Mouse (Mus musculus): ENCODE data around the gene Hs6st1. TPM values are rescaled to one million over a fixed set of nuclear protein-coding genes. Genes with fewer than 3 reads are reported as not detected.

Gene Hs6st1
- polyA plus RNA-seq, 1 experiment from 2014 or later = 3.2 TPM

- WGBS = 85% methylated on average over 4 of the region's 4 CpGs
- Histone ChIP-seq H3K4me1 (ENCODE audit: control insufficient read depth, insufficient read depth, low read length) (no peaks in the 10 kb centered on the region), H3K4me2 (ENCODE audit: low read depth, low read length) (no peak overlapping the region), H3K9ac (ENCODE audit: low read length) (no peak overlapping the region), H3K4me3 (ENCODE audit: low read length) (no peak overlapping the region), H3K9me3 (replicated peaks; ENCODE audit: control insufficient read depth, low read length) (no peaks in the 10 kb centered on the region), H3K27me3 (ENCODE audit: control insufficient read depth, insufficient read depth, low read length) (no peaks in the 10 kb centered on the region), H3K36me3 (ENCODE audit: control insufficient read depth, insufficient read depth) (no peaks in the 10 kb centered on the region), H3K27ac (ENCODE audit: low read length) (no peak overlapping the region)
- no peak for ATAC-seq (replicated peaks; ENCODE audit: extremely low read depth, insufficient read depth, low FRiP score)
Measured at GRCm38 (mm10) chr1:36119426-36119825, 51.2 kb downstream of the Hs6st1 start.

GRCm38 (mm10) chr1:36121172-36121571 is 53.0 kb downstream of the Hs6st1 start:
- no peak for ATAC-seq (replicated peaks; ENCODE audit: extremely low read depth, insufficient read depth, low FRiP score)
- H3K27me3 ChIP-seq (ENCODE audit: control insufficient read depth, insufficient read depth, low read length) = no peaks in the 10 kb centered on the region
- H3K4me2 ChIP-seq (ENCODE audit: low read depth, low read length) = no peak overlapping the region
- H3K9ac ChIP-seq (ENCODE audit: low read length) = no peak overlapping the region
- H3K4me1 ChIP-seq (ENCODE audit: control insufficient read depth, insufficient read depth, low read length) = no peaks in the 10 kb centered on the region
- H3K9me3 ChIP-seq (replicated peaks; ENCODE audit: control insufficient read depth, low read length) = no peaks in the 10 kb centered on the region
- 81% methylated on average over 8 of the region's 8 CpGs for WGBS
- H3K4me3 ChIP-seq (ENCODE audit: low read length) = no peak overlapping the region
- no peak overlapping the region for H3K27ac ChIP-seq (ENCODE audit: low read length)
- no peaks in the 10 kb centered on the region for H3K36me3 ChIP-seq (ENCODE audit: control insufficient read depth, insufficient read depth)

GRCm38 (mm10) chr1:36125076-36125475 is 56.9 kb downstream of the Hs6st1 start:
- H3K36me3 ChIP-seq (ENCODE audit: control insufficient read depth, insufficient read depth) = no peaks in the 10 kb centered on the region
- no peaks in the 10 kb centered on the region for H3K27me3 ChIP-seq (ENCODE audit: control insufficient read depth, insufficient read depth, low read length)
- no peak for ATAC-seq (replicated peaks; ENCODE audit: extremely low read depth, insufficient read depth, low FRiP score)
- no peak overlapping the region for H3K4me3 ChIP-seq (ENCODE audit: low read length)
- H3K4me2 ChIP-seq (ENCODE audit: low read depth, low read length) = no peak overlapping the region
- no peak overlapping the region for H3K9ac ChIP-seq (ENCODE audit: low read length)
- H3K9me3 ChIP-seq (replicated peaks; ENCODE audit: control insufficient read depth, low read length) = no peaks in the 10 kb centered on the region
- no peaks in the 10 kb centered on the region; the same call in 1 of the 2 replicates for H3K4me1 ChIP-seq (ENCODE audit: control insufficient read depth, insufficient read depth, low read length)
- H3K27ac ChIP-seq (ENCODE audit: low read length) = no peak overlapping the region
- 45% methylated on average over 7 of the region's 7 CpGs for WGBS

GRCm38 (mm10) chr1:36129126-36129525 is 60.9 kb downstream of the Hs6st1 start:
- Histone ChIP-seq H3K36me3 (ENCODE audit: control insufficient read depth, insufficient read depth) (no peaks in the 10 kb centered on the region), H3K9ac (ENCODE audit: low read length) (no peak overlapping the region), H3K27ac (ENCODE audit: low read length) (no peak overlapping the region), H3K4me2 (ENCODE audit: low read depth, low read length) (no peak overlapping the region), H3K27me3 (ENCODE audit: control insufficient read depth, insufficient read depth, low read length) (no peaks in the 10 kb centered on the region), H3K4me1 (ENCODE audit: control insufficient read depth, insufficient read depth, low read length) (peaks cover 21% of the 10 kb centered on the region), H3K9me3 (replicated peaks; ENCODE audit: control insufficient read depth, low read length) (no peaks in the 10 kb centered on the region), H3K4me3 (ENCODE audit: low read length) (no peak overlapping the region)
- WGBS = 46% methylated on average over 4 of the region's 4 CpGs
- no peak for ATAC-seq (replicated peaks; ENCODE audit: extremely low read depth, insufficient read depth, low FRiP score)

GRCm38 (mm10) chr1:36129881-36130280 is 61.7 kb downstream of the Hs6st1 start:
- no peak overlapping the region for H3K9ac ChIP-seq (ENCODE audit: low read length)
- ATAC-seq (replicated peaks; ENCODE audit: extremely low read depth, insufficient read depth, low FRiP score) = no peak
- 87% methylated on average over 8 of the region's 8 CpGs for WGBS

GRCm38 (mm10) chr1:36130307-36131035 is 62.3 kb downstream of the Hs6st1 start:
- no peak overlapping the region for H3K4me2 ChIP-seq (ENCODE audit: low read depth, low read length)
- 54% methylated on average over 4 of the region's 4 CpGs for WGBS
- no peaks in the 10 kb centered on the region for H3K9me3 ChIP-seq (replicated peaks; ENCODE audit: control insufficient read depth, low read length)
- peak; percentile 22; the same call in 1 of the 2 replicates for ATAC-seq (replicated peaks; ENCODE audit: extremely low read depth, insufficient read depth, low FRiP score)
- no peaks in the 10 kb centered on the region for H3K36me3 ChIP-seq (ENCODE audit: control insufficient read depth, insufficient read depth)
- no peak overlapping the region for H3K9ac ChIP-seq (ENCODE audit: low read length)
- H3K27me3 ChIP-seq (ENCODE audit: control insufficient read depth, insufficient read depth, low read length) = no peaks in the 10 kb centered on the region
- H3K4me1 ChIP-seq (ENCODE audit: control insufficient read depth, insufficient read depth, low read length) = peaks cover 21% of the 10 kb centered on the region
- no peak overlapping the region for H3K4me3 ChIP-seq (ENCODE audit: low read length)
- H3K27ac ChIP-seq (ENCODE audit: low read length) = no peak overlapping the region

More at GRCm38 (mm10) chr1:36129881-36130280, 61.7 kb downstream of the Hs6st1 start:
- no peaks in the 10 kb centered on the region for H3K27me3 ChIP-seq (ENCODE audit: control insufficient read depth, insufficient read depth, low read length)
- H3K27ac ChIP-seq (ENCODE audit: low read length) = no peak overlapping the region
- H3K9me3 ChIP-seq (replicated peaks; ENCODE audit: control insufficient read depth, low read length) = no peaks in the 10 kb centered on the region
- H3K4me2 ChIP-seq (ENCODE audit: low read depth, low read length) = no peak overlapping the region
- H3K36me3 ChIP-seq (ENCODE audit: control insufficient read depth, insufficient read depth) = no peaks in the 10 kb centered on the region
- H3K4me1 ChIP-seq (ENCODE audit: control insufficient read depth, insufficient read depth, low read length) = peaks cover 21% of the 10 kb centered on the region
- H3K4me3 ChIP-seq (ENCODE audit: low read length) = no peak overlapping the region

- Histone ChIP-seq H3K4me3 (ENCODE audit: low read length) (no peak overlapping the region), H3K4me2 (ENCODE audit: low read depth, low read length) (no peak overlapping the region), H3K9ac (ENCODE audit: low read length) (no peak overlapping the region), H3K4me1 (ENCODE audit: control insufficient read depth, insufficient read depth, low read length) (peaks cover 21% of the 10 kb centered on the region), H3K36me3 (ENCODE audit: control insufficient read depth, insufficient read depth) (no peaks in the 10 kb centered on the region), H3K9me3 (replicated peaks; ENCODE audit: control insufficient read depth, low read length) (no peaks in the 10 kb centered on the region), H3K27me3 (ENCODE audit: control insufficient read depth, insufficient read depth, low read length) (no peaks in the 10 kb centered on the region), H3K27ac (ENCODE audit: low read length) (no peak overlapping the region)
- 39% methylated on average over 4 of the region's 4 CpGs for WGBS
- ATAC-seq (replicated peaks; ENCODE audit: extremely low read depth, insufficient read depth, low FRiP score) = no peak
Measured at GRCm38 (mm10) chr1:36131154-36131553, 63.0 kb downstream of the Hs6st1 start.

GRCm38 (mm10) chr1:36131766-36132165 is 63.6 kb downstream of the Hs6st1 start:
- H3K9me3 ChIP-seq (replicated peaks; ENCODE audit: control insufficient read depth, low read length) = no peaks in the 10 kb centered on the region
- H3K27me3 ChIP-seq (ENCODE audit: control insufficient read depth, insufficient read depth, low read length) = no peaks in the 10 kb centered on the region
- H3K4me1 ChIP-seq (ENCODE audit: control insufficient read depth, insufficient read depth, low read length) = peaks cover 21% of the 10 kb centered on the region
- H3K4me3 ChIP-seq (ENCODE audit: low read length) = no peak overlapping the region
- no peak for ATAC-seq (replicated peaks; ENCODE audit: extremely low read depth, insufficient read depth, low FRiP score)
- no peaks in the 10 kb centered on the region for H3K36me3 ChIP-seq (ENCODE audit: control insufficient read depth, insufficient read depth)
- H3K9ac ChIP-seq (ENCODE audit: low read length) = no peak overlapping the region
- H3K27ac ChIP-seq (ENCODE audit: low read length) = no peak overlapping the region
- WGBS = 50% methylated on average over 8 of the region's 8 CpGs
- H3K4me2 ChIP-seq (ENCODE audit: low read depth, low read length) = no peak overlapping the region

GRCm38 (mm10) chr1:36132211-36132610 is 64.0 kb downstream of the Hs6st1 start:
- H3K9ac ChIP-seq (ENCODE audit: low read length) = no peak overlapping the region
- H3K4me2 ChIP-seq (ENCODE audit: low read depth, low read length) = no peak overlapping the region
- H3K4me3 ChIP-seq (ENCODE audit: low read length) = no peak overlapping the region
- H3K27ac ChIP-seq (ENCODE audit: low read length) = no peak overlapping the region
- ATAC-seq (replicated peaks; ENCODE audit: extremely low read depth, insufficient read depth, low FRiP score) = no peak
- peaks cover 21% of the 10 kb centered on the region for H3K4me1 ChIP-seq (ENCODE audit: control insufficient read depth, insufficient read depth, low read length)
- no peaks in the 10 kb centered on the region for H3K9me3 ChIP-seq (replicated peaks; ENCODE audit: control insufficient read depth, low read length)
- 70% methylated on average over 4 of the region's 4 CpGs for WGBS
- no peaks in the 10 kb centered on the region for H3K36me3 ChIP-seq (ENCODE audit: control insufficient read depth, insufficient read depth)
- no peaks in the 10 kb centered on the region for H3K27me3 ChIP-seq (ENCODE audit: control insufficient read depth, insufficient read depth, low read length)
